Mouse (Mus musculus) lung, embryonic 14.5 days (tissue): Measurements from ENCODE around the gene Rnd2. TPM values are rescaled to one million over a fixed set of nuclear protein-coding genes. Genes with fewer than 3 reads are reported as not detected.
"Not testable (repeated sequence)": the region's sequence is repeated elsewhere in the genome, so short reads cannot be mapped to it uniquely, and the experiment has no call there.

Source experiments
- ATAC-seq: fragments of 200-750 bp; cut with Nextera tagmentation; 2 replicates; pipeline ENCODE4 v1.8.0; 2017; ENCODE audit warnings: mild to moderate bottlenecking, moderate TSS enrichment, moderate library complexity; ENCODE audit not compliant: insufficient read depth
- DNase-seq: peaks from one replicate; pipeline ENCODE4 v3.0.0-alpha.2; 2015
- H3K27ac ChIP-seq: fragments of 300-500 bp; sonication (generic); 2 replicates; pipeline ENCODE4 v1.5.1; 2014; ENCODE audit warnings: low read depth, mild to moderate bottlenecking, moderate library complexity
- H3K27me3 ChIP-seq: fragments of 300-500 bp; sonication (generic); 2 replicates; pipeline ENCODE4 v1.6.1; 2014; ENCODE audit warnings: low read length, control low read depth; ENCODE audit not compliant: insufficient read depth
- H3K36me3 ChIP-seq: fragments of 300-500 bp; sonication (generic); 2 replicates; pipeline ENCODE4 v1.6.1; 2014; ENCODE audit warnings: control low read depth; ENCODE audit not compliant: insufficient read depth
- H3K4me1 ChIP-seq: fragments of 300-500 bp; sonication (generic); 2 replicates; pipeline ENCODE4 v1.6.1; 2014; ENCODE audit warnings: antibody characterized with exemption, control low read depth; ENCODE audit not compliant: insufficient read depth
- H3K4me2 ChIP-seq: fragments of 300-500 bp; sonication (generic); 2 replicates; pipeline ENCODE4 v1.6.1; 2014; ENCODE audit warnings: mild to moderate bottlenecking
- H3K4me3 ChIP-seq: fragments of 300-500 bp; sonication (generic); 2 replicates; pipeline ENCODE4 v1.5.1; 2014; ENCODE audit warnings: low read depth, low read length
- H3K9ac ChIP-seq: fragments of 300-500 bp; sonication (generic); 2 replicates; pipeline ENCODE4 v1.6.1; 2014
- H3K9me3 ChIP-seq: fragments of 300-500 bp; sonication (generic); 2 replicates; pipeline ENCODE4 v1.6.1; 2016; ENCODE audit warnings: low read depth, low read length, control low read depth
- CTCF ChIP-seq: IDR thresholded peaks from 2 replicates; pipeline ENCODE4 v1.5.1; 2016; ENCODE audit warnings: antibody characterized with exemption, low read depth
- WGBS: fragments of 180-500 bp; shearing (Covaris S2); extraction: QIAGEN DNeasy Blood & Tissue Kit; methylation state at CpG from one replicate; pipeline ENCODE4 v1.1.7; 2014; 5-methylcytosine and 5-hydroxymethylcytosine counted together
- polyA plus RNA-seq: library from polyadenylated mRNA; unstranded; fragments of >200 nt; fragmentation: Nextera tagmentation; extraction: Ambion mirVana; gene quantifications from 2 replicates; pipeline ENCODE4 v1.2.1, GENCODE M21; 2014

Rnd2 gene
- polyA plus RNA-seq, 1 experiment from 2014 or later = 5.6 TPM

- H3K4me2 ChIP-seq = no peak overlapping the region
- H3K9me3 ChIP-seq = no peaks in the 10 kb centered on the region
- no peak overlapping the region for H3K4me3 ChIP-seq
- no peaks in the 10 kb centered on the region for H3K27me3 ChIP-seq
- H3K9ac ChIP-seq = no peak overlapping the region
- TF ChIP-seq CTCF = no peak
- no peaks in the 10 kb centered on the region for H3K4me1 ChIP-seq
- ATAC-seq = no peak
- WGBS = 68% methylated on average over 4 of the region's 4 CpGs
- H3K27ac ChIP-seq = no peak overlapping the region
- peaks cover 43% of the 10 kb centered on the region for H3K36me3 ChIP-seq
- no peak for DNase-seq
Observed at GRCm38 (mm10) chr11:101435831-101436230, 29.0 kb upstream of the Rnd2 start.

- Histone ChIP-seq H3K36me3 (peaks cover 36% of the 10 kb centered on the region), H3K4me2 (no peak overlapping the region), H3K9me3 (no peaks in the 10 kb centered on the region), H3K4me1 (no peaks in the 10 kb centered on the region), H3K27ac (no peak overlapping the region), H3K9ac (no peak overlapping the region), H3K27me3 (no peaks in the 10 kb centered on the region), H3K4me3 (no peak overlapping the region)
- no peak for DNase-seq
- no peak for ATAC-seq
- TF ChIP-seq CTCF = no peak
- 82% methylated on average over 4 of the region's 4 CpGs for WGBS
Observed at GRCm38 (mm10) chr11:101436916-101437315, 27.9 kb upstream of the Rnd2 start.

GRCm38 (mm10) chr11:101438006-101438405, 26.8 kb upstream of the Rnd2 start:
- not testable (repeated sequence) for H3K9me3 ChIP-seq, H3K4me3 ChIP-seq, H3K9ac ChIP-seq, DNase-seq, H3K4me1 ChIP-seq, H3K27me3 ChIP-seq, ATAC-seq, H3K4me2 ChIP-seq, H3K27ac ChIP-seq
- H3K36me3 ChIP-seq = peaks cover 29% of the 10 kb centered on the region
- WGBS = 37% methylated on average over 3 of the region's 3 CpGs

- H3K27ac ChIP-seq, H3K9me3 ChIP-seq, H3K4me1 ChIP-seq, H3K9ac ChIP-seq, DNase-seq, H3K27me3 ChIP-seq, ATAC-seq: not testable (repeated sequence)
- 40% methylated on average over 15 of the region's 15 CpGs for WGBS
- Histone ChIP-seq H3K4me2 (peak overlapping the region; percentile 96), H3K36me3 (peaks cover 33% of the 10 kb centered on the region), H3K4me3 (peak overlapping the region; percentile 78)
Observed at GRCm38 (mm10) chr11:101441450-101442126, 23.2 kb upstream of the Rnd2 start.

- peak; percentile 99 for ATAC-seq
- Histone ChIP-seq H3K27ac (peak within 1 kb of the TSS; percentile 91), H3K27me3 (no peaks in the 10 kb centered on the region), H3K4me2 (peak within 1 kb of the TSS; percentile 96), H3K9me3 (no peaks in the 10 kb centered on the region), H3K9ac (peak within 1 kb of the TSS; percentile 91), H3K4me3 (peak within 1 kb of the TSS; percentile 78), H3K36me3 (peaks cover 33% of the 10 kb centered on the region), H3K4me1 (no peaks in the 10 kb centered on the region)
- TF ChIP-seq CTCF = peak; percentile 88
- under 1% methylated on average over 42 of the region's 42 CpGs for WGBS
- peak; percentile 99 for DNase-seq
Observed at GRCm38 (mm10) chr11:101442127-101442693, 22.6 kb upstream of the Rnd2 start, which contains the start of gene Rpl27. Rpl27 (plus strand) TSS chr11:101442298.

- Histone ChIP-seq H3K9ac (peak overlapping the region; percentile 91), H3K9me3 (no peaks in the 10 kb centered on the region), H3K4me3 (peak overlapping the region; percentile 78), H3K4me1 (no peaks in the 10 kb centered on the region), H3K4me2 (peak overlapping the region; percentile 96), H3K27me3 (no peaks in the 10 kb centered on the region), H3K36me3 (peaks cover 33% of the 10 kb centered on the region), H3K27ac (peak overlapping the region; percentile 91)
- 1% methylated on average over 14 of the region's 14 CpGs for WGBS
- TF ChIP-seq CTCF = no peak
- no peak for DNase-seq
- peak; percentile 10; the same call in 1 of the 2 replicates for ATAC-seq
Observed at GRCm38 (mm10) chr11:101442760-101443159, 22.0 kb upstream of the Rnd2 start.

GRCm38 (mm10) chr11:101446319-101446718, 18.5 kb upstream of the Rnd2 start:
- H3K9ac ChIP-seq = no peak overlapping the region
- H3K4me3 ChIP-seq = no peak overlapping the region
- DNase-seq (no peak), ATAC-seq (no peak)
- no peak overlapping the region for H3K4me2 ChIP-seq
- H3K27me3 ChIP-seq = no peaks in the 10 kb centered on the region
- 77% methylated on average over 1 of the region's 1 CpGs for WGBS
- H3K4me1 ChIP-seq = no peaks in the 10 kb centered on the region
- H3K36me3 ChIP-seq = peaks cover 33% of the 10 kb centered on the region
- no peak overlapping the region; the same call in 1 of the 2 replicates for H3K27ac ChIP-seq
- H3K9me3 ChIP-seq = no peaks in the 10 kb centered on the region
- TF ChIP-seq CTCF = no peak

- H3K9ac ChIP-seq, H3K27ac ChIP-seq, ATAC-seq, H3K4me2 ChIP-seq, H3K27me3 ChIP-seq, H3K9me3 ChIP-seq, DNase-seq, H3K4me1 ChIP-seq, H3K4me3 ChIP-seq: not testable (repeated sequence)
- WGBS = 86% methylated on average over 8 of the region's 8 CpGs
- peaks cover 33% of the 10 kb centered on the region for H3K36me3 ChIP-seq
Observed at GRCm38 (mm10) chr11:101446860-101447259, 17.9 kb upstream of the Rnd2 start.
